Mouse (Mus musculus): ENCODE data around the gene Pgbd5.
"Not testable (repeated sequence)": the region's sequence is repeated elsewhere in the genome, so short reads cannot be mapped to it uniquely, and the experiment has no call there.

Gene Pgbd5

DNA sequence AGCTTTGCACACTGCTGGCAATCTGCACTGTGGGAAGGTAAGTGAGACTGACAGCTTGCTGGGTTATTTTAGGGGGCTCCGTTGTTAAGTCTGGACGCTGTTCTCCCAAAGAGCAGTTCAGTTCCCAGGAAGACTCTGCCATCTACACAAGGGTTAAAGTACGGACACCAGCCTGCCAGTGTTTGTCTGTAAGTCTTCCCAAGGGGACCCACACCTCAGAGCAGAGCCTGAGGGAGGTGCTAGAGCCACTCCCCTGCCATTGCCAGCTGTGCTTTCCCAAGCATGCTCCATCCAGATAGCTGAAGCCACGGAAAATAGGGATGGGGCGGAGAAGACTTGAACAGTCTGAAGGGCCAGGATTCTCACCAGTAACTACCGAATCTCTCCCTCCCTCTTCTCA, 8.6 kb downstream of the Pgbd5 start:
- DNase-seq (ENCODE audit: extremely low spot score, low spot score): no peak

GRCm38 (mm10) chr8:124429417-124429816, 10.0 kb downstream of the Pgbd5 start:
- no peak for DNase-seq (ENCODE audit: extremely low spot score, low spot score)

- not testable (repeated sequence) for DNase-seq (ENCODE audit: extremely low spot score, low spot score)
Observed at GRCm38 (mm10) chr8:124428721-124429120, 10.7 kb downstream of the Pgbd5 start.

DNA sequence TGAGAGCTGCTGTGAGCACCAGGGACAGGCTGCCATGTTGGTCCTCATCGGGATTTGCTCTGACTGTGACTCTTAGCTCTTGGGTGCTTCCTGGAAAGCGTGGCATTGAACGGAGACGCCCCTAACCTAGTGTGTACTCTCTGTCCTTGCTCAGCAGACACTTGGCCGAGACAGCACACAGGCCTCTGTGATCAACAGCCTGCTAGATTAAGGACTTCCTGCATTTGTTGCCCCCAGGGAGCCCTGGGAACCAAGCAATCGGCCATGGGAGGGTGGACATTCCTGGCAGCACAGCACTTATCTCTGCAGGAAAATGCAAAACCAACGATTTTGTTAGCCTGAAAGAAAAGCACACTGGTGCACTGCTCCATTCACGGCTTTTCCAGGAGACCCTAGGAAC, 18.0 kb downstream of the Pgbd5 start:
- DNase-seq (ENCODE audit: extremely low spot score, low spot score): no peak

- DNase-seq (ENCODE audit: extremely low spot score, low spot score): no peak
Observed at GRCm38 (mm10) chr8:124418927-124419326, 20.5 kb downstream of the Pgbd5 start.

DNA sequence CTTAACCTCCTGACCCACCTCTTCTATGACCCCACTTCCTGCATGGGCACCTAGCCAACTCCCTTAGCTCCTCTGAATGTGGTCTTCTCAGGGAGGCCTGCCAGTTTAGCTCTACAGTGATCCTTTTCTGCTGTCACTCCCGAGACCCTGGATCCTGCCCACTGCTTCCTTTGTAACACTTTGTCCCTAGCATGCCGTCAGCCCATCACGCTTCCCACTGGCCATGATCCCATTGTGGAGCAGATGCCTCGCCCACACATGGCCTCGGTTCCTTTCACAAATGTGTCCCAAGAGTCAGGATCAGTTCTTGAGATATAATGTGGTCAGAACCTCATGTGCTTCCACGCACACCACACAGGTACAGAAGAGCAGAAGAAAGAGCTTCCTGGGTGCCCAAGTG, 21.3 kb downstream of the Pgbd5 start:
- no peak for DNase-seq (ENCODE audit: extremely low spot score, low spot score)

DNA sequence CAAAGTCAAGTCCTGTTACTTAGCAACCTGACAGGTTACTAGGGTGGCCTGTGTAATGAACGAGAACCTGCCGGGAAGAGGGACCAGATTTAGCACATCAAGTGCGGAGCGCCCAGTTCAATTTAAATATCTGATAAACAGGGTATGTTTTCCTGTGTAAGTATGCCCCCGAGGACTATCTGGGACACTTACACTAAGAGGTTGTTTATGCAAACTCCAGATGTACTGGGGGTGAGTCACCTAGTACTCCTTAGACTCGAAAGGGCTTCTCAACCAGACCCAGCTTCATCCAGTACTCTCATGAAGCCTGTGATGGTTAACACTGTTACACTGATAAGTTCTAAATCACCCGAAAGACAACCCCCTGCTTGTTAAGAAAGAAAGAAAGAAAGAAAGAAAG, 22.8 kb downstream of the Pgbd5 start:
- no peak for DNase-seq (ENCODE audit: extremely low spot score, low spot score)

DNA sequence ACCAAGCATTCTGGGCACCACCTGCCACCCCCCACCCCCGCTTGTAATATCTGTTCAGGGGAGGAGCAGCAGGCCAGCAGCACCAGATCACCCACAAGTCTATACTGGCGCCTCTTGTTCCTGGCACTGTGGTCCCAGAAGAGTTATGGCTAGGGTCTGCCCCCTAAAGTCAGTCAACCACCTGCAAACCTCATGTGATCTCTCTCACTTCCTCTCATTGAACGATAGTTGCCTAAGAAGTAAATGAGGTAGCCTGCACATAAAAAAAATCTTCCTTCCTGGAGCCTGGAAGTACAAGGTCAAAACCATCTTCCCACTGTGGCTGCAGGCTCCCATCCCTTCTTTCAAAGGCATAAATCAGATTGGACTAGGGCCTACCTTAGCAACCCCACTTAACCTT, 23.7 kb downstream of the Pgbd5 start:
- no peak for DNase-seq (ENCODE audit: extremely low spot score, low spot score)

GRCm38 (mm10) chr8:124415002-124415401, 24.5 kb downstream of the Pgbd5 start:
- no peak for DNase-seq (ENCODE audit: extremely low spot score, low spot score)

- DNase-seq (ENCODE audit: extremely low spot score, low spot score): no peak
Observed at GRCm38 (mm10) chr8:124413244-124413965, 26.1 kb downstream of the Pgbd5 start.

DNA sequence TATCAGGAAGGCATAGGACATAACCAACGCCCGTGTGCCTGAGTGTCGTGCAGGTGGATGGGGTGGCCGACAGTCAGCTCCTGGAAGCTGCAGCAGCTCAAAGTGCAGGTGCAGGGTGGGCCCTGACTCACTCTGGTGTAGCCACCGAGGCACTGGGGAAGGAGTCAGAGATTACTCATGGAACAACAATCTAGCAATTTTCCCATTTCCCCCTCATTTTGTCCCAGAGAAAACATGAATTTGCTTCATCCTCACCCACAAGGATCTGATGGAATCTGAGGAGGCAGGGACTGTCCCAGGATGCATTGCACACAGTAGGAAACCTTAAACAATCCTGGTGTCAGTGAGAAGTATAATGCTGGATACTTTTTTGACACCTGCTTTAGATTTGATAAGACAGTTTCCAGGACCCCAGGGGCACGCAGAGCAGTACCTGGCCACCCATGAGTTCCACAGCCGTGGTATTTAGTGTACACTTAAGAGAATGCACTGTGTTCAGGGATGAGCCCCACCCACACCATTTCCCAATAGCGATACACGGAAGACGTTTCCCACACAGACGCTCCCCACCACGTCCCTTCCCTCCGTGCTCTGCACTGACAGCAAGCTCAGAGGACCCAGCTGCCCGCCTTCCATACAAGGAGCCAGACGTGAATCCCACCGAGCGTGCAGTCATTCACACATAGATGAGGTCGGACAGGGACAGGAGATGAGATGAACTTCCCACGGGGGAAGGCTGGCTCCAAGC, 26.8 kb downstream of the Pgbd5 start:
- DNase-seq (ENCODE audit: extremely low spot score, low spot score): no peak

DNA sequence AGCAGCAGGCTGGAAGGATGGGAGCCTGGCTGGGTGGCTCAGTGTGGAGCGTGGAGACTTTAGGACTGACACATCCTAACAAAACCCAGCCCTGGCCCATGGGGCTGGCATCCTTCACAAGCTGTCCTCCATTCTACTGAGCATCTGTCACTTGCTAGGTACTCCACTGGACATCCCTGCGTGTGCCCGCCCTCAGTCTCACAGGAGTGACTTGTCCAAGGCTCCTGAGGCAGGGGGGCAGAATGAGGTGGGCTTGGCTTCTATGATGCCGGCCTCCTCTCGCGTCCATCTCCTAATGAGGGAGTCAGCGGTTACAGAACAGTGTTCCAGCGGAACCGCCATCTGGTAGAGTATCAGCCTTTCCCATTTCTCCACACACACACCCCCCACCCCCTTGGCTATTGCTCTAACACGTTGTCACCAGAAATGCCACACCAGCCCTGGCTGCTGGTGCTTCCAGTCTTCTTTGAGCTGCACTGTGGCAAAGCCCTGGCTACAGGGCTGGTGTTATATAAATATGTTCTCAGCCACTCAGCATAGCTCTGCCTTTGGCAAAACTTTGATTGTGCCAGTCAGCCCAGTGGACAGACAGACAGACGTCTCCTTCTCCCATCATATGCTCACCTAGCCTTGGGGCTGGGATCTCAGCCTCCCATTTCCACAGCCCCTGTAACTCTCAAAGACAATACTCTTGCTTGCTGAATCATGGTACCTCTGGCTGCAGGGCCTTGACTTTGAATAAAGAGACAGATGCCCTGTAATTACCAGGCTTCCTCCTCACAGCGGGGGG, 34.8 kb downstream of the Pgbd5 start:
- DNase-seq (ENCODE audit: extremely low spot score, low spot score): no peak

GRCm38 (mm10) chr8:124403876-124404275, 35.6 kb downstream of the Pgbd5 start:
- peak; percentile 40 for DNase-seq (ENCODE audit: extremely low spot score, low spot score)

DNA sequence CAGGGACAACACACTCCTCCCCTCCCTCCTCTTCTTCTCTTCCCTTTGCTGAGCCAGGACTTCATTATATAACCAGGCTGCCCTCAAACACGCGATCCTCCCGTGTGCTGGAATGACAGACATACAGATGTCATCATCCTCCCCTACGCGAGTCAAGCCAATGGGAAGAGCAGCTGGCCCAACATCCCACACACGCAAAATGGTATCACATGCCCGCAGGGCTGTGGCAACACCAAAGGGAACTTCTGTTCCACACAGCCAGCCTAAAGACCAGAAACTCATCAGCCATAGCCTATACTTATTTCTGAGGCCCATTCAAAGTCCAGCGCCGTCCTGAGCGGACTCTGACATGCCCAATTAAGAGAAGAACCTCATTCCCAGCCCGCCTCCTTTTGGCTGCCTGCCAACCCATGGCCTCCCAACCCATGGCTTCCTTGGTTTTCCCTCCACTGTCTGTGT, 40.0 kb downstream of the Pgbd5 start:
- DNase-seq (ENCODE audit: extremely low spot score, low spot score): no peak

DNA sequence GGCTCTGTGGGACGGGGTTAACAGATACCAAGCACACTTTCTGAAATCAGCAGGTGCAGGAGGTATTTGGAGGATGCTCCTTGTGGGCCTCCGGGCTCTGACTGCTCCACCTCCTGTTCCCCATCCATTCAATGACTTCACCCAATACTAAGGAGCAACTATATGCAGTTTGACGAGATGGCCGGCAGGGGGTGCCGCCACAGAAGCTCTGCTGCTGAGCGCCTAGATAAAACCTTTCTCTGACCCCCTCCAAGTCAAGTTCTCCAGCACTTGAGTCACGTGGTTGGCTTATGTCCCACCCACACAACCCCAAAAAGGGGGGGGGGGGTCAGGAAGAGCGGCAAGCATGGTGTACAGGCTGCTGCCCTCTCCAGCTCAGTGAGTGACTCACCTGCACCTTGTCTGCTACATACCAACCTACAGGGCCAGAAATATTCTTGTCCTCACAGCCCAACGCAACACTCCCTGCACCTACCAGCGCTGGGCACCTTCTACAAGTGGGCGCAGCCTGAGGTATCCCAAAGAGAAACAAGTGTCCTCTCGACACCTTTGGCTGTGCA, 40.5 kb downstream of the Pgbd5 start:
- DNase-seq (ENCODE audit: extremely low spot score, low spot score): peak; percentile 41

DNA sequence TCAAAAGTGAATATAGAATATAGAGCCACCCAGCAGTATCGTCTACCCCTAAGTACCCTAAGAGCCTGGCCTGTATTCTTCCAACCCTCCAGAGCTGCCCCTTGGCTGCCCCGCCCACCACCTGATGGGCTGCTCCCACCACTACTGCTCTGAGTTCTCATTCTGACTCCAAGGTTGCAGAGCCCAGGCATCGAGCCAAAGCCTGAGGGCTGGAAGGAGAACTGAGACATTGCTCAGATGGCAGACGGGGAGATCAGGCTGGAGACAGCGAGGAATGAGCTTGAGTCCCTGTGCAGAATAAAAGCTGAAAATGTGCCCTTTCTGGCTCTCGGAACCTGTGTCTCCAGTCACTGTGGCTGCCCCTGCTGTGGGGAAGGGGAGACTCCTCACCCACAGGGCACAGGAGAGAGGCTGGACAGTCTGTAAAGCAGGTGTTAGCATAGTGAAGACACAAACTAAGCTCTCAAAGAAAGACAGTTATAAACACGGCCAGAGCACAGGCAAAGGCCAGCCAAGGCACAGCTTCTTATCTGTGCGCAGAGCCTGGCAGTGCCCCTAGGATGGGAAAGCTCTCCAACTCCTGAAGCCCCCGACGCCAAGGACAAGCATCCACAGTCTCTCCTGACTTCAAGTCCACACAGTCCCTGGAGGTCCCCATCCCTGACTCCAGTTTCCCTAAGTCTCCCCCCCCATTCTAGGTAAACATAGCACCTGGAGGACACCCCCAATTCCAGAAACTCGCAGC, 42.0 kb downstream of the Pgbd5 start:
- no peak for DNase-seq (ENCODE audit: extremely low spot score, low spot score)

GRCm38 (mm10) chr8:124396531-124396930, 42.9 kb downstream of the Pgbd5 start:
- DNase-seq (ENCODE audit: extremely low spot score, low spot score): no peak

DNA sequence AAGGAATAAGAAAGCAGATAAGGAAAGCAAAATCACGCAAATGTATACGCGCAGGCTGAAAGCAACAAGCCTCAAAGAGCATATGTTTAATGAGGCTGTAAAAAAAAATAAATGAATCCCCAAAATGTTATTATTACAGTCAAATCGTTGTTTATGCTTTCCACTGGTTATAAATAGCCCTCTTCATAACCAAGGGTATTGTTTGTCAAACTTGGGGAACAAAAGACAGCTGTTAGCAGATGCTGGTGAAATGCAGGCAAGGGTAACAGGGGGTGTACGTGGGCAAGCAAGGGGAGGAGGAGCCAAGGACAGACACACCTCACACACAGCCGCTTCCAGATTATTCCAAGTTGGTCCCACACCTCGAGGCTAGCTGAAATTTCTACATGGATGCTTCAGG, 44.1 kb downstream of the Pgbd5 start:
- no peak for DNase-seq (ENCODE audit: extremely low spot score, low spot score)

DNA sequence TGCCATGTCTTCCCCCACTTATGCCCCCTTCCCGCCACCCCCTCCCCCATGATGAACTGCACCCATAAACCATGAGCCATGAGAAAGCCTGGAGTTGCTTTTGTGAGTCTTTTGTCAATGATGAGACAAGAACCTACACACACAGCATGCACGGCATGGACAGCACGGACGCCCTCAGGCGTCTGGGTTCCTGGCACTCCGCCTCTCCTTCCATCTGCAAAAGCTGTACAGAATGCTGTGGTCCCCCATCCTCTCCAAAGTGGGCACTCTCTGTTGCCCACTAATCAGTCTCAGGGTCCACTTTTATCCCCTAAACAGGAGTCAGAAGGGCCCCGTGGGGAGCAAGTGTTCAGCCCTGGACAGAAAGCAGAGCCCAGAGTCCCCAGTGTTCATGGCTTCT, 44.5 kb downstream of the Pgbd5 start:
- DNase-seq (ENCODE audit: extremely low spot score, low spot score): no peak

DNA sequence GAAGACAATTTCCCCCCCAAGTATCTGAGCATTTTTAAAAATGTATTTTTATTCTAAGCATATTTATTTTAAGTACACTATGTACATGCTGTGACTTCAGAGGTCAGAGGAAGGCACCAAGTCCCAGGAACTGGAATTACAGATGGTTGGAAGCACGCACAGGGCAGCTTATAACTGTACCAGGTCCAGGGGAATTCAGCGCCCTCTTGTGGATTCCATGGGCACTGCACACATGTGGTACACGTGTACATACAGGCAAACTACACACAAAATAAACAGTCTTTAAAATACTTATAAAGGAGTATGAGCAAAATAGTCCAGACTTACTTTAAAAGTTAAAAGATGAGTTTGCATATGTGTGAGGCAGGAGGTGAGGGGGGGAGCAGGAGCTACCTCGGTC, 45.5 kb downstream of the Pgbd5 start:
- DNase-seq (ENCODE audit: extremely low spot score, low spot score): no peak

GRCm38 (mm10) chr8:124393013-124393412, 46.4 kb downstream of the Pgbd5 start:
- no peak for DNase-seq (ENCODE audit: extremely low spot score, low spot score)
